Mouse (Mus musculus): Measurements from ENCODE around the gene Ciapin1.

GRCm38 (mm10) chr8:94801293-94802095 lies 36.7 kb downstream of the Ciapin1 start:
- TF ChIP-seq CTCF (IDR thresholded peaks at IDR 0.05; ENCODE audit: low read depth) (peak; percentile 59), EP300 (IDR thresholded peaks at IDR 0.05; ENCODE audit: low read depth) (no peak)
